Mouse (Mus musculus) lung, embryonic 16.5 days (tissue): ENCODE measurements around the gene 1520401A03Rik. TPM values are rescaled to one million over a fixed set of nuclear protein-coding genes. Genes with fewer than 3 reads are reported as not detected.
A peak's percentile ranks its signal among the peaks of the same experiment; 100 is the strongest.
"Not testable (repeated sequence)": the region's sequence is repeated elsewhere in the genome, so short reads cannot be mapped to it uniquely, and the experiment has no call there.

Source experiments
- ATAC-seq: fragments of 200-750 bp; cut with Nextera tagmentation; 2 replicates; pipeline ENCODE4 v1.8.0; 2017; ENCODE audit warnings: low read depth, mild to moderate bottlenecking, moderate library complexity
- H3K27ac ChIP-seq: fragments of 300-500 bp; sonication (generic); 2 replicates; pipeline ENCODE4 v1.5.1; 2014; ENCODE audit warnings: mild to moderate bottlenecking, control low read depth, low read length
- H3K27me3 ChIP-seq: fragments of 300-500 bp; sonication (generic); 2 replicates; pipeline ENCODE4 v1.6.1; 2014; ENCODE audit warnings: low read depth, low read length, mixed read lengths; ENCODE audit not compliant: control insufficient read depth, insufficient read depth
- H3K36me3 ChIP-seq: fragments of 300-500 bp; sonication (generic); 2 replicates; pipeline ENCODE4 v1.6.1; 2014; ENCODE audit warnings: low read length; ENCODE audit not compliant: control insufficient read depth, insufficient read depth
- H3K4me1 ChIP-seq: fragments of 300-500 bp; sonication (generic); replicated peaks from 2 replicates; pipeline ENCODE4 v1.6.1; 2014; ENCODE audit warnings: low read length, mixed read lengths; ENCODE audit not compliant: control insufficient read depth, insufficient read depth
- H3K4me2 ChIP-seq: fragments of 300-500 bp; sonication (generic); 2 replicates; pipeline ENCODE4 v1.6.1; 2014; ENCODE audit warnings: low read depth, low read length, control low read depth
- H3K4me3 ChIP-seq: fragments of 300-500 bp; sonication (generic); 2 replicates; pipeline ENCODE4 v1.5.1; 2014; ENCODE audit warnings: mild to moderate bottlenecking, low read length, control low read depth
- H3K9ac ChIP-seq: fragments of 300-500 bp; sonication (generic); 2 replicates; pipeline ENCODE4 v1.6.1; 2014; ENCODE audit warnings: low read length, control low read depth
- H3K9me3 ChIP-seq: fragments of 300-500 bp; sonication (generic); 2 replicates; pipeline ENCODE4 v1.6.1; 2016; ENCODE audit warnings: low read length; ENCODE audit not compliant: control insufficient read depth
- WGBS: fragments of 180-500 bp; shearing (Covaris S2); extraction: QIAGEN DNeasy Blood & Tissue Kit; methylation state at CpG from one replicate; pipeline ENCODE4 v1.1.7; 2014; 5-methylcytosine and 5-hydroxymethylcytosine counted together
- polyA plus RNA-seq: library from polyadenylated mRNA; unstranded; fragments of >200 nt; fragmentation: Nextera tagmentation; extraction: Ambion mirVana; gene quantifications from 2 replicates; pipeline ENCODE4 v1.2.1, GENCODE M21; 2015

1520401A03Rik gene
- 0.14 TPM in 1 of 2 replicates, not detected in the other for polyA plus RNA-seq

GRCm38 (mm10) chr17:23722376-23723125 is at the start of gene 1520401A03Rik:
Gene 1520401A03Rik, minus strand, starts transcription at chr17:23722783.
- H3K27ac ChIP-seq: no peak within 1 kb of the TSS
- peaks cover 12% of the 10 kb centered on the region; the same call in 1 of the 2 replicates for H3K4me1 ChIP-seq
- H3K36me3 ChIP-seq: no peaks in the 10 kb centered on the region
- H3K4me3 ChIP-seq: no peak within 1 kb of the TSS
- H3K9ac ChIP-seq: no peak within 1 kb of the TSS
- no peak within 1 kb of the TSS for H3K4me2 ChIP-seq
- H3K27me3 ChIP-seq: no peaks in the 10 kb centered on the region
- no peak for ATAC-seq
- no peaks in the 10 kb centered on the region for H3K9me3 ChIP-seq
- 51% methylated on average over 7 of the region's 7 CpGs for WGBS

GRCm38 (mm10) chr17:23772219-23772556 is 49.6 kb upstream of the 1520401A03Rik start:
- H3K9me3 ChIP-seq, H3K27ac ChIP-seq, ATAC-seq, H3K4me2 ChIP-seq, H3K4me1 ChIP-seq, H3K9ac ChIP-seq, H3K36me3 ChIP-seq, H3K4me3 ChIP-seq, H3K27me3 ChIP-seq: not testable (repeated sequence)
- WGBS: 48% methylated on average over 2 of the region's 2 CpGs

- peak within 1 kb of the TSS; percentile 69 for H3K27ac ChIP-seq
- peak; percentile 99 for ATAC-seq
- no peaks in the 10 kb centered on the region for H3K9me3 ChIP-seq
- H3K9ac ChIP-seq: peak within 1 kb of the TSS; percentile 97
- H3K36me3 ChIP-seq: peaks cover 3% of the 10 kb centered on the region; the same call in 1 of the 2 replicates
- peak within 1 kb of the TSS; percentile 97 for H3K4me3 ChIP-seq
- WGBS: 3% methylated on average over 52 of the region's 58 CpGs
- H3K27me3 ChIP-seq: no peaks in the 10 kb centered on the region
- peaks cover 7% of the 10 kb centered on the region for H3K4me1 ChIP-seq
- H3K4me2 ChIP-seq: peak within 1 kb of the TSS; percentile 90
Observed at GRCm38 (mm10) chr17:23771284-23772218, 49.0 kb upstream of the 1520401A03Rik start, which contains the start of gene Flywch1. Gene Flywch1, minus strand, starts transcription at chr17:23771602.

- peak; percentile 28 for ATAC-seq
Observed at GRCm38 (mm10) chr17:23770896-23771283, 48.3 kb upstream of the 1520401A03Rik start.

GRCm38 (mm10) chr17:23770493-23770892 is 47.9 kb upstream of the 1520401A03Rik start:
- peaks cover 7% of the 10 kb centered on the region for H3K4me1 ChIP-seq
- peak overlapping the region; percentile 97 for H3K4me3 ChIP-seq
- peaks cover 3% of the 10 kb centered on the region; the same call in 1 of the 2 replicates for H3K36me3 ChIP-seq
- ATAC-seq: no peak
- no peak overlapping the region for H3K27ac ChIP-seq
- H3K9me3 ChIP-seq: no peaks in the 10 kb centered on the region
- no peaks in the 10 kb centered on the region for H3K27me3 ChIP-seq
- 29% methylated on average over 2 of the region's 2 CpGs for WGBS
- peak overlapping the region; percentile 97 for H3K9ac ChIP-seq
- peak overlapping the region; percentile 90 for H3K4me2 ChIP-seq

More at GRCm38 (mm10) chr17:23770896-23771283, 48.3 kb upstream of the 1520401A03Rik start:
- H3K9me3 ChIP-seq: no peaks in the 10 kb centered on the region
- H3K4me1 ChIP-seq: peaks cover 7% of the 10 kb centered on the region
- H3K27me3 ChIP-seq: no peaks in the 10 kb centered on the region
- H3K4me3 ChIP-seq: peak overlapping the region; percentile 97
- H3K27ac ChIP-seq: peak overlapping the region; percentile 69
- WGBS: under 1% methylated on average over 19 of the region's 19 CpGs
- peak overlapping the region; percentile 90 for H3K4me2 ChIP-seq
- H3K36me3 ChIP-seq: peaks cover 3% of the 10 kb centered on the region; the same call in 1 of the 2 replicates
- peak overlapping the region; percentile 97 for H3K9ac ChIP-seq

- no peaks in the 10 kb centered on the region for H3K27me3 ChIP-seq
- no peak overlapping the region for H3K9ac ChIP-seq
- no peaks in the 10 kb centered on the region for H3K9me3 ChIP-seq
- no peak overlapping the region for H3K4me3 ChIP-seq
- no peak overlapping the region for H3K27ac ChIP-seq
- ATAC-seq: no peak
- H3K4me2 ChIP-seq: no peak overlapping the region
- WGBS: 90% methylated on average over 11 of the region's 11 CpGs
- no peaks in the 10 kb centered on the region for H3K4me1 ChIP-seq
- peaks cover 22% of the 10 kb centered on the region for H3K36me3 ChIP-seq
Observed at GRCm38 (mm10) chr17:23762976-23763375, 40.4 kb upstream of the 1520401A03Rik start.

- H3K4me2 ChIP-seq: no peak overlapping the region
- no peak overlapping the region for H3K9ac ChIP-seq
- H3K9me3 ChIP-seq: no peaks in the 10 kb centered on the region
- H3K27me3 ChIP-seq: no peaks in the 10 kb centered on the region
- no peaks in the 10 kb centered on the region for H3K4me1 ChIP-seq
- WGBS: 97% methylated on average over 3 of the region's 3 CpGs
- ATAC-seq: no peak
- peaks cover 28% of the 10 kb centered on the region for H3K36me3 ChIP-seq
- no peak overlapping the region for H3K27ac ChIP-seq
- H3K4me3 ChIP-seq: no peak overlapping the region
Observed at GRCm38 (mm10) chr17:23761155-23761554, 38.6 kb upstream of the 1520401A03Rik start.

GRCm38 (mm10) chr17:23760231-23760630 is 37.6 kb upstream of the 1520401A03Rik start:
- ATAC-seq: no peak
- H3K4me2 ChIP-seq: no peak overlapping the region
- WGBS: 92% methylated on average over 9 of the region's 9 CpGs
- H3K27me3 ChIP-seq: no peaks in the 10 kb centered on the region
- no peaks in the 10 kb centered on the region for H3K4me1 ChIP-seq
- H3K27ac ChIP-seq: no peak overlapping the region
- no peaks in the 10 kb centered on the region for H3K9me3 ChIP-seq
- H3K9ac ChIP-seq: no peak overlapping the region
- H3K36me3 ChIP-seq: peaks cover 30% of the 10 kb centered on the region
- H3K4me3 ChIP-seq: no peak overlapping the region

GRCm38 (mm10) chr17:23758801-23759200 is 36.2 kb upstream of the 1520401A03Rik start:
- Histone ChIP-seq H3K27ac (no peak overlapping the region), H3K4me2 (no peak overlapping the region), H3K27me3 (no peaks in the 10 kb centered on the region), H3K4me1 (no peaks in the 10 kb centered on the region), H3K4me3 (no peak overlapping the region), H3K36me3 (peaks cover 30% of the 10 kb centered on the region), H3K9me3 (no peaks in the 10 kb centered on the region), H3K9ac (no peak overlapping the region)
- 87% methylated on average over 8 of the region's 8 CpGs for WGBS
- no peak for ATAC-seq
